Mouse (Mus musculus) liver, postnatal 0 days (tissue): ENCODE measurements around the gene Dnah1. TPM values are rescaled to one million over a fixed set of nuclear protein-coding genes. Genes with fewer than 3 reads are reported as not detected.

Experiments
- ATAC-seq: fragments of 200-750 bp; cut with Nextera tagmentation; 2 replicates; pipeline ENCODE4 v1.8.0; 2017; ENCODE audit warnings: mild to moderate bottlenecking, moderate library complexity
- DNase-seq: peaks from one replicate; pipeline ENCODE4 v3.0.0-alpha.2; 2016
- H3K27ac ChIP-seq: fragments of 300-500 bp; sonication (generic); 2 replicates; pipeline ENCODE4 v1.5.1; 2014; ENCODE audit warnings: antibody characterized with exemption, moderate library complexity, mild to moderate bottlenecking, low read depth
- H3K27me3 ChIP-seq: fragments of 300-500 bp; sonication (generic); 2 replicates; pipeline ENCODE4 v1.6.1; 2014; ENCODE audit warnings: low read length, control low read depth, mixed read lengths; ENCODE audit not compliant: insufficient read depth
- H3K36me3 ChIP-seq: fragments of 300-500 bp; sonication (generic); replicated peaks from 2 replicates; pipeline ENCODE4 v1.6.1; 2014; ENCODE audit warnings: mild to moderate bottlenecking, control low read depth, low read length, moderate library complexity, mixed read lengths; ENCODE audit not compliant: insufficient read depth
- H3K4me1 ChIP-seq: fragments of 300-500 bp; sonication (generic); 2 replicates; pipeline ENCODE4 v1.6.1; 2014; ENCODE audit warnings: antibody characterized with exemption, mild to moderate bottlenecking, control low read depth; ENCODE audit not compliant: insufficient read depth
- H3K4me2 ChIP-seq: fragments of 300-500 bp; sonication (generic); 2 replicates; pipeline ENCODE4 v1.6.1; 2014; ENCODE audit warnings: low read depth, mild to moderate bottlenecking, low read length, moderate library complexity, mixed read lengths
- H3K4me3 ChIP-seq: fragments of 300-500 bp; sonication (generic); 2 replicates; pipeline ENCODE4 v1.5.1; 2014; ENCODE audit warnings: low read depth, low read length
- H3K9ac ChIP-seq: fragments of 300-500 bp; sonication (generic); replicated peaks from 2 replicates; pipeline ENCODE4 v1.6.1; 2014; ENCODE audit warnings: mild to moderate bottlenecking, moderate library complexity
- H3K9me3 ChIP-seq: fragments of 300-500 bp; sonication (generic); 2 replicates; pipeline ENCODE4 v1.6.1; 2016; ENCODE audit warnings: mild to moderate bottlenecking, control low read depth, low read length, mixed read lengths
- CTCF ChIP-seq: sonication (generic); IDR thresholded peaks from 2 replicates; pipeline ENCODE4 v1.5.1; 2016; ENCODE audit warnings: antibody characterized with exemption, low read depth
- EP300 ChIP-seq: IDR thresholded peaks from 2 replicates; pipeline ENCODE4 v1.6.1; 2016; ENCODE audit warnings: antibody characterized with exemption, low read depth, mild to moderate bottlenecking
- WGBS: fragments of 180-500 bp; shearing (Covaris S2); extraction: QIAGEN DNeasy Blood & Tissue Kit; methylation state at CpG from one replicate; pipeline ENCODE4 v1.1.7; 2014; ENCODE audit not compliant: insufficient replicate concordance; 5-methylcytosine and 5-hydroxymethylcytosine counted together
- polyA plus RNA-seq: library from polyadenylated mRNA; unstranded; fragments of >200 nt; fragmentation: Nextera tagmentation; extraction: Ambion mirVana; gene quantifications from 2 replicates; pipeline ENCODE4 v1.2.1, GENCODE M21; 2015

Dnah1 gene
- polyA plus RNA-seq, 1 experiment from 2014 or later = 0.05 TPM

GRCm38 (mm10) chr14:31217666-31218065 is 106.0 kb downstream of the Dnah1 start, which contains the start of gene Sema3g:
Gene Sema3g (plus strand): TSS chr14:31217860.
- Histone ChIP-seq H3K4me3 (no peak within 1 kb of the TSS), H3K27ac (no peak within 1 kb of the TSS), H3K9me3 (no peaks in the 10 kb centered on the region), H3K36me3 (no peaks in the 10 kb centered on the region), H3K9ac (no peak within 1 kb of the TSS; the same call in 1 of the 2 replicates), H3K4me2 (peak within 1 kb of the TSS; percentile 42), H3K27me3 (no peaks in the 10 kb centered on the region), H3K4me1 (peaks cover 27% of the 10 kb centered on the region)
- DNase-seq = peak; percentile 74
- peak; percentile 83 for TF ChIP-seq CTCF
- TF ChIP-seq EP300 = no peak
- WGBS = 11% methylated on average over 11 of the region's 11 CpGs
- peak; percentile 70 for ATAC-seq

GRCm38 (mm10) chr14:31216846-31217245 is 106.8 kb downstream of the Dnah1 start, which contains the start of gene Nisch:
Gene Nisch (minus strand): TSS chr14:31216946.
- 0 out of 2 replicates have a peak within 1 kb of the TSS, but pooled peaks have one; percentile 11 for H3K27ac ChIP-seq
- no peaks in the 10 kb centered on the region for H3K36me3 ChIP-seq
- WGBS = 54% methylated on average over 2 of the region's 2 CpGs
- peak within 1 kb of the TSS; percentile 42 for H3K4me2 ChIP-seq
- no peaks in the 10 kb centered on the region for H3K27me3 ChIP-seq
- TF ChIP-seq EP300 (no peak), CTCF (no peak)
- H3K9ac ChIP-seq = peak within 1 kb of the TSS; percentile 34; the same call in 1 of the 2 replicates
- ATAC-seq (no peak), DNase-seq (no peak)
- no peaks in the 10 kb centered on the region for H3K9me3 ChIP-seq
- peaks cover 28% of the 10 kb centered on the region for H3K4me1 ChIP-seq
- H3K4me3 ChIP-seq = no peak within 1 kb of the TSS

GRCm38 (mm10) chr14:31215157-31216002 is 108.3 kb downstream of the Dnah1 start:
- 29% methylated on average over 15 of the region's 15 CpGs for WGBS
- no peak overlapping the region for H3K4me3 ChIP-seq
- 0 out of 2 replicates have a peak overlapping the region, but pooled peaks have one; percentile 34 for H3K9ac ChIP-seq
- H3K27me3 ChIP-seq = no peaks in the 10 kb centered on the region
- no peaks in the 10 kb centered on the region for H3K36me3 ChIP-seq
- peak; percentile 74 for DNase-seq
- H3K9me3 ChIP-seq = no peaks in the 10 kb centered on the region
- H3K27ac ChIP-seq = peak overlapping the region; percentile 66; the same call in 1 of the 2 replicates
- H3K4me1 ChIP-seq = peaks cover 31% of the 10 kb centered on the region
- peak overlapping the region; percentile 32 for H3K4me2 ChIP-seq
- TF ChIP-seq EP300 = no peak
- TF ChIP-seq CTCF = peak; percentile 95
- peak; percentile 55; the same call in 1 of the 2 replicates for ATAC-seq

- H3K27me3 ChIP-seq = no peaks in the 10 kb centered on the region
- H3K4me3 ChIP-seq = no peak overlapping the region
- H3K4me1 ChIP-seq = peaks cover 31% of the 10 kb centered on the region
- ATAC-seq (no peak), DNase-seq (no peak)
- WGBS = 51% methylated on average over 3 of the region's 3 CpGs
- no peaks in the 10 kb centered on the region for H3K36me3 ChIP-seq
- no peaks in the 10 kb centered on the region for H3K9me3 ChIP-seq
- H3K4me2 ChIP-seq = 0 out of 2 replicates have a peak overlapping the region, but pooled peaks have one; percentile 29
- TF ChIP-seq EP300 (no peak), CTCF (no peak)
- H3K9ac ChIP-seq = no peak overlapping the region
- peak overlapping the region; percentile 66 for H3K27ac ChIP-seq
These were observed 109.0 kb downstream of the Dnah1 start for GRCm38 (mm10) chr14:31214684-31215083.

GRCm38 (mm10) chr14:31213868-31214267 is 109.8 kb downstream of the Dnah1 start:
- TF ChIP-seq CTCF (no peak), EP300 (0 out of 2 replicates have a peak, but pooled peaks have one; percentile 9)
- Histone ChIP-seq H3K36me3 (no peaks in the 10 kb centered on the region), H3K4me2 (peak overlapping the region; percentile 32; the same call in 1 of the 2 replicates), H3K9ac (no peak overlapping the region), H3K4me1 (peaks cover 34% of the 10 kb centered on the region), H3K27me3 (no peaks in the 10 kb centered on the region), H3K27ac (peak overlapping the region; percentile 66), H3K4me3 (no peak overlapping the region), H3K9me3 (no peaks in the 10 kb centered on the region)
- DNase-seq = peak; percentile 61
- peak; percentile 70 for ATAC-seq
- WGBS = 51% methylated on average over 8 of the region's 8 CpGs

GRCm38 (mm10) chr14:31212499-31212898 is 111.2 kb downstream of the Dnah1 start:
- no peaks in the 10 kb centered on the region for H3K9me3 ChIP-seq
- ATAC-seq (no peak), DNase-seq (no peak)
- H3K27ac ChIP-seq = peak overlapping the region; percentile 9; the same call in 1 of the 2 replicates
- peaks cover 36% of the 10 kb centered on the region for H3K4me1 ChIP-seq
- no peaks in the 10 kb centered on the region for H3K27me3 ChIP-seq
- H3K4me2 ChIP-seq = no peak overlapping the region
- no peak for TF ChIP-seq EP300
- no peak for TF ChIP-seq CTCF
- H3K4me3 ChIP-seq = no peak overlapping the region
- no peak overlapping the region for H3K9ac ChIP-seq
- no peaks in the 10 kb centered on the region for H3K36me3 ChIP-seq
- 76% methylated on average over 3 of the region's 3 CpGs for WGBS
